In genomic region chr13:117745173-117745572, GRCm38 (mm10) we compare ENCODE assay signal across 20 mouse cellular contexts.
DNase-seq lines count a peak whose midpoint lies in the region; ATAC-seq and TF ChIP-seq lines count a peak whose summit lies in the region.
"Had no signal": no experiment of that assay in that cellular context is flagged by ENCODE, and none has a peak within 500 bp of the region (broad histone marks: within the 10 kb centered on the region; RNA-seq: fewer than 3 reads in every experiment).

No protein-coding gene starts in this region.

- peaks cover 2% of the 10 kb centered on the region; the same call in 1 of the 2 replicates for H3K4me1 ChIP-seq in liver, adult 2 months (ENCODE audit: control insufficient read depth, insufficient read depth, low read length)
- no peaks in the 10 kb centered on the region for H3K4me1 ChIP-seq in liver, postnatal 0 days (ENCODE audit: insufficient read depth)
- no peaks in the 10 kb centered on the region for H3K4me1 ChIP-seq in forebrain, embryonic 12.5 days
- H3K4me1 ChIP-seq: embryonic facial prominence, embryonic 10.5 days; embryonic facial prominence, embryonic 12.5 days had no signal

- no peaks in the 10 kb centered on the region for H3K79me2 ChIP-seq in liver, adult 2 months (ENCODE audit: control insufficient read depth, insufficient read depth, low read length)

- no peak for TF ChIP-seq CTCF in liver, adult 2 months (IDR thresholded peaks at IDR 0.05; ENCODE audit: low read depth, low read length)
- no peak for TF ChIP-seq CTCF in liver, postnatal 0 days (IDR thresholded peaks at IDR 0.05; ENCODE audit: low read depth)

- no peaks in the 10 kb centered on the region for H3K9me3 ChIP-seq in liver, postnatal 0 days (ENCODE audit: low read length)
- no peaks in the 10 kb centered on the region for H3K9me3 ChIP-seq in forebrain, embryonic 12.5 days
- H3K9me3 ChIP-seq: embryonic facial prominence, embryonic 10.5 days; embryonic facial prominence, embryonic 12.5 days had no signal

- no peaks in the 10 kb centered on the region for H3K27me3 ChIP-seq in liver, adult 2 months (ENCODE audit: control insufficient read depth, insufficient read depth, low read length)
- no peaks in the 10 kb centered on the region for H3K27me3 ChIP-seq in liver, postnatal 0 days (ENCODE audit: insufficient read depth, low read length)
- no peaks in the 10 kb centered on the region for H3K27me3 ChIP-seq in forebrain, embryonic 12.5 days
- H3K27me3 ChIP-seq: embryonic facial prominence, embryonic 12.5 days had no signal

- no peak for ATAC-seq in liver, postnatal 0 days
- peak; percentile 46; the same call in 1 of the 2 replicates for ATAC-seq in granulocyte monocyte progenitor cell, adult 5-6 weeks (replicated peaks; ENCODE audit: poor library complexity, severe bottlenecking)
- peak; percentile 54; the same call in 1 of the 2 replicates for ATAC-seq in megakaryocyte, adult 5-6 weeks (ENCODE audit: poor library complexity, severe bottlenecking)
- no peak for ATAC-seq in forebrain, embryonic 12.5 days (ENCODE audit: low FRiP score)
- ATAC-seq: forebrain, embryonic 14.5 days; forebrain, embryonic 16.5 days had no signal

- WGBS in liver, adult 2 months: 35% methylated on average over 3 of the region's 3 CpGs
- 63% methylated on average over 3 of the region's 3 CpGs for WGBS in liver, postnatal 0 days (ENCODE audit: insufficient replicate concordance)
- WGBS in forebrain, embryonic 12.5 days: 85% methylated on average over 3 of the region's 3 CpGs

- H3K4me3 ChIP-seq in liver, adult 2 months (ENCODE audit: insufficient read depth, low read depth, low read length): no peak overlapping the region
- no peak overlapping the region for H3K4me3 ChIP-seq in liver, postnatal 0 days (ENCODE audit: low read depth, low read length)
- H3K4me3 ChIP-seq in forebrain, embryonic 12.5 days (replicated peaks): no peak overlapping the region
- H3K4me3 ChIP-seq: embryonic facial prominence, embryonic 10.5 days; embryonic facial prominence, embryonic 12.5 days had no signal

- no peak for TF ChIP-seq EP300 in liver, postnatal 0 days (IDR thresholded peaks at IDR 0.05; ENCODE audit: low read depth)

- no peak overlapping the region for H3K9ac ChIP-seq in liver, adult 2 months (ENCODE audit: low read depth, low read length)
- H3K9ac ChIP-seq in liver, postnatal 0 days (replicated peaks): no peak overlapping the region
- H3K9ac ChIP-seq in forebrain, embryonic 12.5 days: no peak overlapping the region
- H3K9ac ChIP-seq: embryonic facial prominence, embryonic 12.5 days had no signal

- no peak overlapping the region for H3K27ac ChIP-seq in liver, adult 2 months (replicated peaks; ENCODE audit: insufficient read depth, low read depth, low read length)
- no peak overlapping the region for H3K27ac ChIP-seq in liver, postnatal 0 days (ENCODE audit: low read depth)
- no peak overlapping the region for H3K27ac ChIP-seq in forebrain, embryonic 12.5 days
- H3K27ac ChIP-seq: embryonic facial prominence, embryonic 10.5 days; embryonic facial prominence, embryonic 12.5 days had no signal

- H3K4me2 ChIP-seq in liver, postnatal 0 days (ENCODE audit: low read depth, low read length): no peak overlapping the region
- no peak overlapping the region for H3K4me2 ChIP-seq in forebrain, embryonic 12.5 days
- H3K4me2 ChIP-seq: embryonic facial prominence, embryonic 12.5 days had no signal

- no peaks in the 10 kb centered on the region for H3K36me3 ChIP-seq in liver, adult 2 months (ENCODE audit: control insufficient read depth, insufficient read depth, low read length)
- no peaks in the 10 kb centered on the region for H3K36me3 ChIP-seq in liver, postnatal 0 days (replicated peaks; ENCODE audit: insufficient read depth, low read length)
- no peaks in the 10 kb centered on the region for H3K36me3 ChIP-seq in forebrain, embryonic 12.5 days (replicated peaks)
- H3K36me3 ChIP-seq: embryonic facial prominence, embryonic 10.5 days; embryonic facial prominence, embryonic 12.5 days had no signal

- no peak for TF ChIP-seq POLR2A in liver, adult 2 months (IDR thresholded peaks at IDR 0.05; ENCODE audit: extremely low read depth, insufficient read depth, low read length)

- DNase-seq in liver, adult 2 months (ENCODE audit: extremely low read depth, low read depth, low spot score): peak; percentile 83
- DNase-seq in liver, postnatal 0 days: no peak
- DNase-seq in right cerebral cortex, postnatal 25 days: no peak
- DNase-seq in spleen, postnatal 36 days (ENCODE audit: low spot score in 2 of 2): no peak
- DNase-seq: adrenal gland, adult 2 months; adrenal gland, postnatal 10 days; adrenal gland, postnatal 25 days; cerebellum, adult 11 months; cerebellum, adult 18-20 months; cerebellum, adult 8-10 months; cerebellum, adult 9-11 months; cerebellum, postnatal 14 days; cerebellum, postnatal 36 days had no signal

Comparison
In these comparisons a context has a peak if more than half of its experiments do, and no peak if none do; other contexts are left out.
1. ATAC-seq: peak in granulocyte monocyte progenitor cell, adult 5-6 weeks (single experiment) and megakaryocyte, adult 5-6 weeks (single experiment); none in liver, postnatal 0 days (single experiment) and forebrain, embryonic 12.5 days (single experiment).